In the genomic region with DNA sequence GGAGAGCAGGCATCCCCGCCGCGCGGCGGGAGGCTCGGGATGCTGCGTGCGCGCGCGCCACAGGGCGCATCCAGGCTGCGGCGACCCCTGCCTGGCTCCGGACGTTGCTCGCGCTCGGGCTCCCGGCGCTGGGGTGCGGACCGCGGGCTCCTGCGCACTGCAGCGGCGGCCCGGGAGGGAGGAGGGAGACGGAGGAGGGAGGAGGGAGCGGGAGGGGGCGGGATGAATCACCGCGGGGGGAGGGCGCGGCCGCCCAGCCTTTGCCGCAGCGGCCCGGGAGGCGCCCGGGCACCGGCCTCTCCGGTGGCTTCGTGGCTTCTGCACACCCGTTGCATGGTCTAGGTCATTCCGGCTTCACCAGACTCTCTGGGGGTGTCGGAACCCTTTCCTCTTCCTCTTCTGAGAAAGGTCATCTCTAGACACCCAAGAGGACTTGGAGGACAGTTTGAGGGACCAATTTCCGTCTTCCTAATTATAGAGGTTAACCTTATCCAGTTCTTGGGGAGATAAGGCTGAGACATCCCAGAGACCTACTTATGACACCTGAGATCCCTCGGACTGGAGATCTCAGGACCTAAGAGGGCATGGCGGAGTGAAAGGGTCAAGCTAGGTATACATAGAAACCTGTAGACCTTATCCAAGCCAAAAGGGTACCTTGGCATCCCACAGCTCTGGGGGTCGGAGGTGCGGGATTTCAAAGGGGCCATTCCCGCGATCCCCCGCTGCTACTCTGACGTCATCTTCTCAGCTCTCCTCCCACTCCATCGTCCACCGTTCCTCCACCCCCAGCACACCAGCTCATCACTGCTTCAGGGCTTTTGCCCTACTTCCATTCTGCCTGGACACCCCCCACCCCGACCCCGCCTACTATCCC, we compare ENCODE assay signal across 8 mouse cellular contexts. TPM values are rescaled to one million over a fixed set of nuclear protein-coding genes. Genes with fewer than 3 reads are reported as not detected.
A peak's percentile ranks its signal among the peaks of the same experiment; 100 is the strongest.
DNase-seq lines count a peak whose midpoint lies in the region; ATAC-seq and TF ChIP-seq lines count a peak whose summit lies in the region.

A gene (minus strand): TSS at position 153 of the 874 bp plus-strand sequence.

- H3K9me3 ChIP-seq in intestine, postnatal 0 days (ENCODE audit: control insufficient read depth) = no peaks in the 10 kb centered on the region
- H3K9me3 ChIP-seq in liver, embryonic 13.5 days (replicated peaks) = no peaks in the 10 kb centered on the region
- H3K9me3 ChIP-seq in neural tube, embryonic 11.5 days (ENCODE audit: control insufficient read depth, low read length) = no peaks in the 10 kb centered on the region

- H3K4me3 ChIP-seq in thymus, adult 2 months (ENCODE audit: control insufficient read depth, insufficient read depth, low read length) = peak within 1 kb of the TSS; percentile 23; the same call in 1 of the 2 replicates
- H3K4me3 ChIP-seq in intestine, postnatal 0 days (ENCODE audit: low read depth, low read length) = peak within 1 kb of the TSS; percentile 51
- peak within 1 kb of the TSS; percentile 57 for H3K4me3 ChIP-seq in liver, embryonic 13.5 days (replicated peaks)
- peak within 1 kb of the TSS; percentile 49 for H3K4me3 ChIP-seq in neural tube, embryonic 11.5 days (ENCODE audit: low read depth, low read length)

- H3K36me3 ChIP-seq in thymus, adult 2 months (ENCODE audit: control insufficient read depth, insufficient read depth, low read length) = peaks cover 34% of the 10 kb centered on the region
- H3K36me3 ChIP-seq in intestine, postnatal 0 days (ENCODE audit: control insufficient read depth, insufficient read depth) = peaks cover 12% of the 10 kb centered on the region
- H3K36me3 ChIP-seq in liver, embryonic 13.5 days = peaks cover 28% of the 10 kb centered on the region
- peaks cover 21% of the 10 kb centered on the region for H3K36me3 ChIP-seq in neural tube, embryonic 11.5 days (ENCODE audit: control insufficient read depth, insufficient read depth, low read length)

- peaks cover 9% of the 10 kb centered on the region for H3K27me3 ChIP-seq in thymus, adult 2 months (ENCODE audit: control insufficient read depth, insufficient read depth, low read length)
- H3K27me3 ChIP-seq in intestine, postnatal 0 days (replicated peaks; ENCODE audit: control insufficient read depth, insufficient read depth, low read length) = peaks cover 36% of the 10 kb centered on the region
- H3K27me3 ChIP-seq in liver, embryonic 13.5 days = peaks cover 45% of the 10 kb centered on the region
- H3K27me3 ChIP-seq in neural tube, embryonic 11.5 days (ENCODE audit: control insufficient read depth, insufficient read depth, low read length) = peaks cover 31% of the 10 kb centered on the region

- H3K4me1 ChIP-seq in thymus, adult 2 months (replicated peaks; ENCODE audit: control insufficient read depth, insufficient read depth, low read length) = no peaks in the 10 kb centered on the region
- H3K4me1 ChIP-seq in intestine, postnatal 0 days (replicated peaks; ENCODE audit: control insufficient read depth, insufficient read depth, low read length) = no peaks in the 10 kb centered on the region
- peaks cover 11% of the 10 kb centered on the region for H3K4me1 ChIP-seq in liver, embryonic 13.5 days (replicated peaks)
- 0 out of 2 replicates have a peak, but pooled peaks cover 9% of the 10 kb centered on the region for H3K4me1 ChIP-seq in neural tube, embryonic 11.5 days (ENCODE audit: control insufficient read depth, insufficient read depth, low read length)

- TF ChIP-seq CTCF in thymus, adult 2 months (IDR thresholded peaks at IDR 0.05; ENCODE audit: borderline replicate concordance, control insufficient read depth, extremely low read depth, insufficient read depth, low read length, poor library complexity) = no peak
- TF ChIP-seq CTCF in intestine, postnatal 0 days (IDR thresholded peaks at IDR 0.05; ENCODE audit: low read depth) = no peak

- 4% methylated on average over 59 of the region's 60 CpGs for WGBS in thymus, adult 2 months
- WGBS in intestine, postnatal 0 days = 2% methylated on average over 43 of the region's 60 CpGs
- 1% methylated on average over 38 of the region's 60 CpGs for WGBS in liver, embryonic 13.5 days (ENCODE audit: insufficient replicate concordance)
- under 1% methylated on average over 38 of the region's 60 CpGs for WGBS in neural tube, embryonic 11.5 days

- H3K9ac ChIP-seq in intestine, postnatal 0 days (ENCODE audit: low read depth, low read length) = peak within 1 kb of the TSS; percentile 42
- peak within 1 kb of the TSS; percentile 33; the same call in 1 of the 2 replicates for H3K9ac ChIP-seq in liver, embryonic 13.5 days
- peak within 1 kb of the TSS; percentile 35 for H3K9ac ChIP-seq in neural tube, embryonic 11.5 days (ENCODE audit: low read length)

- ATAC-seq in intestine, postnatal 0 days = peak; percentile 48; the same call in 1 of the 2 replicates
- no peak for ATAC-seq in liver, embryonic 13.5 days (ENCODE audit: low read depth)
- ATAC-seq in neural tube, embryonic 11.5 days (ENCODE audit: insufficient read depth, low FRiP score, low TSS enrichment) = no peak; the same call in 1 of the 2 replicates

- no peak for TF ChIP-seq POLR2A in thymus, adult 2 months (IDR thresholded peaks at IDR 0.05; ENCODE audit: control insufficient read depth, extremely low read depth, insufficient read depth, low read length, poor library complexity)

- peak within 1 kb of the TSS; percentile 87 for H3K4me2 ChIP-seq in intestine, postnatal 0 days (replicated peaks; ENCODE audit: low read depth)
- H3K4me2 ChIP-seq in liver, embryonic 13.5 days = peak within 1 kb of the TSS; percentile 71
- H3K4me2 ChIP-seq in neural tube, embryonic 11.5 days (ENCODE audit: low read depth) = peak within 1 kb of the TSS; percentile 62

- no peak for DNase-seq in thymus, adult 2 months
- DNase-seq in thymus, postnatal 25 days = no peak
- DNase-seq in embryo, embryonic 10 days (ENCODE audit: low spot score) = peak; percentile 50
- DNase-seq in heart, adult 11 months = peak; percentile 98
- no peak for DNase-seq in liver, embryonic 13.5 days
- DNase-seq in neural tube, embryonic 11.5 days (ENCODE audit: low spot score) = peak; percentile 38
- no peak for DNase-seq in natural killer cell, adult 2 months (ENCODE audit: low spot score in 2 of 2)

- H3K27ac ChIP-seq in thymus, adult 2 months (ENCODE audit: control insufficient read depth, insufficient read depth, low read length) = no peak within 1 kb of the TSS
- no peak within 1 kb of the TSS for H3K27ac ChIP-seq in intestine, postnatal 0 days (ENCODE audit: low read depth, low read length)
- no peak within 1 kb of the TSS for H3K27ac ChIP-seq in liver, embryonic 13.5 days
- H3K27ac ChIP-seq in neural tube, embryonic 11.5 days (ENCODE audit: low read depth, low read length) = no peak within 1 kb of the TSS

RNA-seq across cellular contexts. Expression of the gene that starts here (rescaled TPM):
- polyA plus RNA-seq in thymus, adult 2 months (2012; rRNA removed) = 18.7 and 21.2 TPM in 2 replicates
- polyA plus RNA-seq in intestine, postnatal 0 days (2015; fragmentation: Nextera tagmentation; extraction: Ambion mirVana) = 2.7 and 3.3 TPM in 2 replicates
- polyA plus RNA-seq in liver, embryonic 13.5 days (2015; fragmentation: Nextera tagmentation; extraction: Ambion mirVana) = 0.42 and 0.60 TPM in 2 replicates
- polyA plus RNA-seq in neural tube, embryonic 11.5 days (2014; fragmentation: Nextera tagmentation; extraction: Ambion mirVana) = 0.65 and 0.94 TPM in 2 replicates

Comparison
In these comparisons a context has a peak if more than half of its experiments do, and no peak if none do; other contexts are left out.
1. Peak in DNase-seq, H3K4me3 ChIP-seq, H3K9ac ChIP-seq and H3K4me2 ChIP-seq in neural tube, embryonic 11.5 days; RNA of the gene not detected or under 1 TPM.
2. DNase-seq: peak in embryo, embryonic 10 days (single experiment) and heart, adult 11 months (single experiment); none in thymus, adult 2 months (single experiment), thymus, postnatal 25 days (single experiment), liver, embryonic 13.5 days (single experiment) and natural killer cell, adult 2 months (0 of 2).
3. Peak in every context shown above with its lines, with median percentiles within 50 percentile points of each other: H3K4me3 ChIP-seq, H3K4me2 ChIP-seq and H3K9ac ChIP-seq.